Mouse (Mus musculus): ENCODE results near the gene Ank2. TPM values are rescaled to one million over a fixed set of nuclear protein-coding genes. Genes with fewer than 3 reads are reported as not detected.
"Not testable (repeated sequence)": the region's sequence is repeated elsewhere in the genome, so short reads cannot be mapped to it uniquely, and the experiment has no call there.

Ank2 gene
- polyA plus RNA-seq, 1 experiment from 2014 or later = 47.1 TPM

GRCm38 (mm10) chr3:127407868-127408574 lies 91.1 kb downstream of the Ank2 start:
- H3K4me1 ChIP-seq = peaks cover 7% of the 10 kb centered on the region; the same call in 1 of the 2 replicates
- H3K36me3 ChIP-seq = no peaks in the 10 kb centered on the region
- peak overlapping the region; percentile 83 for H3K27ac ChIP-seq
- H3K9ac ChIP-seq = peak overlapping the region; percentile 56
- H3K4me2 ChIP-seq (replicated peaks) = peak overlapping the region; percentile 63
- H3K9me3 ChIP-seq = no peaks in the 10 kb centered on the region
- no peak for ATAC-seq (ENCODE audit: insufficient number of reproducible peaks, insufficient read depth, low FRiP score, low TSS enrichment)
- WGBS = 10% methylated on average over 9 of the region's 9 CpGs
- no peaks in the 10 kb centered on the region for H3K27me3 ChIP-seq
- peak overlapping the region; percentile 51 for H3K4me3 ChIP-seq

GRCm38 (mm10) chr3:127406883-127407282 lies 92.3 kb downstream of the Ank2 start:
- H3K4me3 ChIP-seq = no peak overlapping the region
- no peak for ATAC-seq (ENCODE audit: insufficient number of reproducible peaks, insufficient read depth, low FRiP score, low TSS enrichment)
- 96% methylated on average over 4 of the region's 4 CpGs for WGBS
- no peak overlapping the region for H3K27ac ChIP-seq
- no peaks in the 10 kb centered on the region for H3K36me3 ChIP-seq
- H3K9me3 ChIP-seq = no peaks in the 10 kb centered on the region
- no peaks in the 10 kb centered on the region for H3K27me3 ChIP-seq
- no peak overlapping the region for H3K4me2 ChIP-seq (replicated peaks)
- no peak overlapping the region for H3K9ac ChIP-seq
- peaks cover 7% of the 10 kb centered on the region; the same call in 1 of the 2 replicates for H3K4me1 ChIP-seq

GRCm38 (mm10) chr3:127404371-127404770 lies 94.8 kb downstream of the Ank2 start:
- Histone ChIP-seq H3K4me1 (peaks cover 7% of the 10 kb centered on the region; the same call in 1 of the 2 replicates), H3K9me3 (no peaks in the 10 kb centered on the region), H3K4me3 (no peak overlapping the region), H3K9ac (no peak overlapping the region), H3K36me3 (0 out of 2 replicates have a peak, but pooled peaks cover under 1% of the 10 kb centered on the region), H3K27ac (no peak overlapping the region), H3K4me2 (replicated peaks) (no peak overlapping the region), H3K27me3 (no peaks in the 10 kb centered on the region)
- ATAC-seq (ENCODE audit: insufficient number of reproducible peaks, insufficient read depth, low FRiP score, low TSS enrichment) = no peak
- WGBS = 61% methylated on average over 3 of the region's 3 CpGs

- Histone ChIP-seq H3K4me1 (no peaks in the 10 kb centered on the region), H3K4me3 (no peak overlapping the region), H3K27me3 (no peaks in the 10 kb centered on the region), H3K9me3 (no peaks in the 10 kb centered on the region), H3K27ac (no peak overlapping the region), H3K4me2 (replicated peaks) (no peak overlapping the region), H3K9ac (no peak overlapping the region), H3K36me3 (peaks cover 3% of the 10 kb centered on the region; the same call in 1 of the 2 replicates)
- no peak for ATAC-seq (ENCODE audit: insufficient number of reproducible peaks, insufficient read depth, low FRiP score, low TSS enrichment)
- WGBS = 91% methylated on average over 5 of the region's 5 CpGs
These were observed 98.2 kb downstream of the Ank2 start for GRCm38 (mm10) chr3:127400976-127401375.

GRCm38 (mm10) chr3:127400468-127400867 lies 98.7 kb downstream of the Ank2 start:
- H3K27ac ChIP-seq; H3K4me2 ChIP-seq (replicated peaks); H3K9ac ChIP-seq; H3K36me3 ChIP-seq; H3K27me3 ChIP-seq; H3K4me3 ChIP-seq; ATAC-seq (ENCODE audit: insufficient number of reproducible peaks, insufficient read depth, low FRiP score, low TSS enrichment); H3K4me1 ChIP-seq; H3K9me3 ChIP-seq: not testable (repeated sequence)
- 93% methylated on average over 3 of the region's 3 CpGs for WGBS

- no peak for ATAC-seq (ENCODE audit: insufficient number of reproducible peaks, insufficient read depth, low FRiP score, low TSS enrichment)
- Histone ChIP-seq H3K4me3 (no peak overlapping the region), H3K27ac (no peak overlapping the region), H3K27me3 (no peaks in the 10 kb centered on the region), H3K36me3 (peaks cover 3% of the 10 kb centered on the region; the same call in 1 of the 2 replicates), H3K9me3 (no peaks in the 10 kb centered on the region), H3K9ac (no peak overlapping the region), H3K4me1 (0 out of 2 replicates have a peak, but pooled peaks cover 3% of the 10 kb centered on the region), H3K4me2 (replicated peaks) (no peak overlapping the region)
- WGBS = 93% methylated on average over 9 of the region's 9 CpGs
These were observed 101.4 kb downstream of the Ank2 start for GRCm38 (mm10) chr3:127397774-127398173.

- Histone ChIP-seq H3K36me3 (peaks cover 3% of the 10 kb centered on the region; the same call in 1 of the 2 replicates), H3K4me2 (replicated peaks) (no peak overlapping the region), H3K4me1 (0 out of 2 replicates have a peak, but pooled peaks cover 3% of the 10 kb centered on the region), H3K27ac (no peak overlapping the region), H3K27me3 (no peaks in the 10 kb centered on the region), H3K4me3 (no peak overlapping the region), H3K9ac (no peak overlapping the region), H3K9me3 (no peaks in the 10 kb centered on the region)
- ATAC-seq (ENCODE audit: insufficient number of reproducible peaks, insufficient read depth, low FRiP score, low TSS enrichment) = no peak
- WGBS = 89% methylated on average over 8 of the region's 8 CpGs
These were observed 103.9 kb downstream of the Ank2 start for GRCm38 (mm10) chr3:127395202-127395601.

GRCm38 (mm10) chr3:127387016-127387517 lies 112.1 kb downstream of the Ank2 start:
- Histone ChIP-seq H3K4me1 (no peaks in the 10 kb centered on the region), H3K9ac (no peak overlapping the region), H3K9me3 (no peaks in the 10 kb centered on the region), H3K4me2 (replicated peaks) (no peak overlapping the region), H3K27me3 (no peaks in the 10 kb centered on the region), H3K27ac (no peak overlapping the region), H3K36me3 (no peaks in the 10 kb centered on the region), H3K4me3 (no peak overlapping the region)
- WGBS = 77% methylated on average over 14 of the region's 14 CpGs
- no peak for ATAC-seq (ENCODE audit: insufficient number of reproducible peaks, insufficient read depth, low FRiP score, low TSS enrichment)

- no peak overlapping the region for H3K9ac ChIP-seq
- no peak overlapping the region for H3K27ac ChIP-seq
- H3K27me3 ChIP-seq = no peaks in the 10 kb centered on the region
- H3K9me3 ChIP-seq = no peaks in the 10 kb centered on the region
- WGBS = 93% methylated on average over 3 of the region's 3 CpGs
- no peaks in the 10 kb centered on the region for H3K36me3 ChIP-seq
- no peaks in the 10 kb centered on the region for H3K4me1 ChIP-seq
- no peak overlapping the region for H3K4me2 ChIP-seq (replicated peaks)
- no peak overlapping the region for H3K4me3 ChIP-seq
- ATAC-seq (ENCODE audit: insufficient number of reproducible peaks, insufficient read depth, low FRiP score, low TSS enrichment) = no peak
These were observed 115.9 kb downstream of the Ank2 start for GRCm38 (mm10) chr3:127383231-127383630.

GRCm38 (mm10) chr3:127376901-127377460 lies 122.2 kb downstream of the Ank2 start:
- Histone ChIP-seq H3K36me3 (no peaks in the 10 kb centered on the region), H3K9me3 (no peaks in the 10 kb centered on the region), H3K9ac (no peak overlapping the region), H3K27ac (no peak overlapping the region; the same call in 1 of the 2 replicates), H3K27me3 (no peaks in the 10 kb centered on the region), H3K4me2 (replicated peaks) (no peak overlapping the region), H3K4me3 (no peak overlapping the region), H3K4me1 (0 out of 2 replicates have a peak, but pooled peaks cover 9% of the 10 kb centered on the region)
- WGBS = 86% methylated on average over 8 of the region's 8 CpGs
- ATAC-seq (ENCODE audit: insufficient number of reproducible peaks, insufficient read depth, low FRiP score, low TSS enrichment) = no peak

GRCm38 (mm10) chr3:127375956-127376660 lies 123.0 kb downstream of the Ank2 start:
- ATAC-seq (ENCODE audit: insufficient number of reproducible peaks, insufficient read depth, low FRiP score, low TSS enrichment) = no peak
- 35% methylated on average over 11 of the region's 11 CpGs for WGBS
- H3K27me3 ChIP-seq = no peaks in the 10 kb centered on the region

More at GRCm38 (mm10) chr3:127375956-127376660, 123.0 kb downstream of the Ank2 start:
- Histone ChIP-seq H3K4me1 (0 out of 2 replicates have a peak, but pooled peaks cover 9% of the 10 kb centered on the region), H3K4me3 (no peak overlapping the region), H3K36me3 (no peaks in the 10 kb centered on the region), H3K9ac (no peak overlapping the region), H3K4me2 (replicated peaks) (no peak overlapping the region), H3K9me3 (peaks cover 3% of the 10 kb centered on the region; the same call in 1 of the 2 replicates), H3K27ac (no peak overlapping the region)
